Mouse (Mus musculus): ENCODE measurements around the gene Fuca2.
A peak's percentile ranks its signal among the peaks of the same experiment; 100 is the strongest.
"Not testable (repeated sequence)": the region's sequence is repeated elsewhere in the genome, so short reads cannot be mapped to it uniquely, and the experiment has no call there.

Fuca2 gene

DNA sequence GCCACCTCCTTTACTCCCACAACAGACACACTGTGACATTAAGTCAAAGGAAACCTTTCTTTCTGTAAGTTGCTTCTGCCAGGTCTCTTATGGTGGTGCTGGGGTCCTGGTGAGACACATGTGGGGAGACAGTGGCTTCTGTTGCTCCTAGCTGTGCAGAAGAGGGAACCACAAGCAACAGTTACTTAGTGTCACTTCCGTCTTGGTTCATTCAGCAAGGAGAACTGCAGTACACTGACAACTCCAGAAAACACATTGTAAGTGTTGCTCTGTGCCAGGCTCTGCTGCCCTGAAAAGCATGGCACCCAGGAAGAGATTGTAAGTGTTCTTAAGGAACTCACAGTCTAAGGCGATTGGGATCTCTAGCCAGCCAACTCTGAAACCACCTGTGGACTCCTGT lies at the start of gene Fuca2:
Gene Fuca2, plus strand, starts transcription at position 210 of the 400 bp plus-strand sequence.
- DNase-seq = peak in 1 of 2 experiments; percentile 6

DNA sequence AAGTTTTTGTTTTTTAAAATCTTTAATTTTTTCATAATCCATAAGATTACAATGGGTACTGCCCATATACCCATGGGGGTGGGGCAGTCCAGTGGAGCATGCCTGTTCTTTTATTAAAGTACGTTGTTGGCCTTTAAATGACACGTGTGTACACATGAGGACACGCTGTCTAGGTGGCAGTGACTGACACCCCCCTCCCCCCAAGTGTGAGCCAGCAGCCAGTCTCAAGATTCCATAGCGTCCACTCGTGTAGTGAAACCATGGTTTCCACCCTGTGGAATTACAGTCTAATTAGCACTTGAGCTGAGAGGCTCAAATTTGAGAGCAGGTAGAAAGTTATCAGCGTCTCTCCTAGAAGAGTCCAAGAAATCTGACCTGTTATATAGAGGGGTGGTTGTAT lies 47.7 kb upstream of the Fuca2 start:
- DNase-seq = no peak

DNA sequence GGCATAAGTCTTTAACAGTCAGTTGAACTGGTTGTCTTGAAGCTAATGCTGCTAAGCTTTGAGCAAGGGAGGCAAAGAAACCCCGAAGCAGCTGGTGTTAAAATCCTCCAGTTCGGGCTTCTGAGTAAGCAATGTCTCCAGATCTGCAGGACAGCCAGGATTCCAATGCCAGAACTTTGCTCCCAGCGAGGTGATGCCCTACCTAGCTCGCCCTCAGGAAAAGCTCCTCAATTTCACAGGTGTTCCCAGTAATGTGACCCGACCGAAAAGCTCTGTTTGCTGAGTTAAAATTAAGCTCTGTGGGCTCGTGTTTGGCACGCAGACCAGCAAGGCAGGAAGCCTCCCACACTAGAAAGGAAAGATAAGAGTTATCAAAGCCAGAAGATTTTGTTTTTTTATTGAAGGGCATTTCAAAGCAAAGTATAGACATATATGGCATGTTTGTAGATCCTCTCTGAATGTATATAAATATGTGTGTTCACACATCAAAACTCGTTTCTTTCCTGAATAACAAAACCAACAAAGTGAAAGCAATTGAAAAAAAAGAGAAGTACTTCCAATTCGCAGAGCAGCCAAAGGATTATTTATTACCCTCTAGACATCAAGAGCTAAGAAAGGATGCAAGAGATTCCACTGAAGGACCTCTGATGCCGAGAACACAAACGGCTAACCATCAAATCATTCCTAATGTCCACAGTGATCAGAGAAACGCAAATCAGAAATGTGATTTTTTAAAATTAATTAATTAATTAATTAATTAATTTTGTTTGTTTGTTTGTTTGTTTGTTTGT lies 45.9 kb upstream of the Fuca2 start:
- DNase-seq = no peak

DNA sequence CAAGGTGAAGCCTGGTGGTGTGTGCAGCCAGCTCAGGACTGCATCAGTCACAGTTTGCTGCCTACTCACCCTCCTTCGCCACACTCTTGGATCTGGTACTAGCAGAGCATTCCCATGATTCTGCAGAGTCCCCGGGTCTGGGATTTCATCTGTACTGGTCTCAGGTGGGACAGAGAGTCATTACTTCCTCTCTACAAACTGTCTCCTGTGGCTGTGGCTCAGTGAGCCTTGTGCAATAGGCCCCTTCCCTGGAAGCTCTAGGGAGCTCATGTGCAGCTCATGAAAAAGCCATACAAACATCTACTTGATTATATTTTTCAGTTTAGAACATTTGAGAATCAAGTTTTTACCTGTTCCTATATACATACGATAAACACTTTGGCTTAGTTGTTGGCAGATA lies 35.0 kb upstream of the Fuca2 start:
- not testable (repeated sequence) for DNase-seq

DNA sequence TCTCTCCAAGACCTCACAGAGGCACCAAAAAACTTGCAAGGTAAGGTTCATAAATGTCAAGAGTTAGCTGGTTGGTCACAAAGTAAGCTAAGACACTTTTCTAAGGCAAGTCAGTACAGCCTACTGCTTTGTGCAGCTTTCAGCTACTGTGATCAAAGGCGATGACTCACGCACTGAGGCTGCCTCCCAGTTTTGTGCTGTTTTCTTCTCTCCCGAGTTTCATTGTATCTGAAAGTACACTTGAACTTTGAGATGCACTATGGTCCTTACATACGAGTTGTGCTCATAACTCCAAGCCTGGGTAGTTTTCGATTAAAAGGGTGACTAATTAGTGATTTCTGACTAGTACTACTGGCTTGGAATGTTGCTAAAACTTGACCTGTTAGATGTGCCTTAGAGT lies 32.4 kb upstream of the Fuca2 start:
- no peak for DNase-seq

DNA sequence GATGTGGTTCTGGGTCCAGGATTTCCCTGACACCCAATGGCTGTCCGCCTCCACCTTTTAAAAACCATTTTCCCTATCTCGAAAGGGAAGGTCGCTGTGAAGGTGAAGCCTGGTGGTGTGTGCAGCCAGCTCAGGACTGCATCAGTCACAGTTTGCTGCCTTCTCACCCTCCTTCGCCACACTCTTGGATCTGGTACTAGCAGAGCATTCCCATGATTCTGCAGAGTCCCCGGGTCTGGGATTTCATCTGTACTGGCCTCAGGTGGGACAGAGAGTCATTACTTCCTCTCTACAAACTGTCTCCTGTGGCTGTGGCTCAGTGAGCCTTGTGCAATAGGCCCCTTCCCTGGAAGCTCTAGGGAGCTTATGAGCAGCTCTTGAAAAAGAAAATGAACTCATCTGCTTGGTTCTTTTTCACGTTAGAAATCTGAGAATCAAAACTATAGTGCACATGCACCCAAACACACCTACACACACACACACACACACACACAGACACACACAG lies 31.3 kb upstream of the Fuca2 start:
- DNase-seq = not testable (repeated sequence)

DNA sequence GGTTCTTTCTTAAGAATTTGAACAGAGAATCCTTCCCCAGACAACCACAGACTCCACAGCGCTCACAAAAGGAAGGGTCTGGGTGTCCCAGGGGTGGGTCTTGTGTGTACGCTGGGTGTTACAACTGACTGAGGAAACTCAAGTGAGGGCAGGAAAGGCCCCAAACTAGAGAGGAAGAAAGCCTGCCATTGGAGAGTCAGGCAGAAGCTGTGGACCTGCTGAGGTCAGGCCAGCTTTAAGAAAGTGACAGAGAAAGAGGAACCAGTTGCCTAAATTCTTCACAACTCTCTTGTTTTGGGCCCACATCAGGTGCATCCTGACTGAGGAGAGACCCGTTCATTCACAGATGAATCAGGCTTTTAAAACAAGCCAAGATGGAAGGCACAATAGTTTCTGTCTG lies 29.1 kb upstream of the Fuca2 start:
- no peak for DNase-seq

DNA sequence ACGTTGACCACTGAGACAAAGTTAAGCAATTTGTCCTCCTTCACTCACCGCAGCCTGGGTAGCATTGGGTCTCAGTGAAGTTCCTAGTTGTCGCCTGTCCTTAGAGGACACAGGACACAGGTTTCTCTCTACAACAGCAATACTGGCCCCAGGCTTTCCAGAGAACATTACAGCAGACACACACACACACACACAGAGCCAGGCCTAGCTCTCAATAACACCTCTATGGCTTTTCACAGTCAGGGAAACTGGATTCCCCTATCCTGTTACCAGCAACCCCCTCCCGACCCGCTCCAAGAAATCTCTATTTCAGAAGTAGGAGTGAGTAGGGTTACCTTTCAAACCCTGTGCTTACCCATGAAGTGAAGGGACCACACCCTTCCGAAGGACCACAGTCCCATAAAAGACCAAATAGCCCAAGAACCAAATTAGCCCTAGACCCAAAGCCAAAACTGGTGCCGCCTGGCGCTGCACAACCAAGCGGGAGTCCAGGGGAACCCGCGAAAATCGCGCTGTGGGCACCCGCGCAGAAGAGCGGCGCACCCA lies 26.0 kb upstream of the Fuca2 start:
- no peak for DNase-seq

GRCm38 (mm10) chr10:13473833-13474567 lies 25.3 kb upstream of the Fuca2 start, which contains the start of gene Phactr2:
Phactr2 (minus strand) TSS chr10:13474412.
- DNase-seq = peak; percentile 25 to 57

DNA sequence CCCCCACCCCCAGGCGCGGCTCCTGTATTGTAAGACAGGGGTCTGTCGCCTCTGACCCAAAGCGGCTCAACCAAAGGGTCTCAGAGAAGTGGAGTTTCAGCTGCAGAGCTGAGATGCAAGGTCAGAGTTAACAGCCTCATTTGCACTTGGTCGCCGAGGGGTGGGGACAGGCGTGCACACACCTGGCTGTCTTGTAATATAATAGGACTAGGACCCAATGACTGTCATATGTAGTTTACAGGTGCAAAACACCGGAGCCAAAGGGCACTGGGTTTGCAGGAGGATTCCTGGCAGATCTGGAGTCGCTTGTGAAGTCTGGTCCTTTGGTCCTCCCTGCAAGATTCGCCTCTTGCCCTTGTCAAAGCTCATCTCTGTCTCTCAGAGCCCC lies 24.8 kb upstream of the Fuca2 start:
- peak in 1 of 2 experiments; percentile 13 for DNase-seq

DNA sequence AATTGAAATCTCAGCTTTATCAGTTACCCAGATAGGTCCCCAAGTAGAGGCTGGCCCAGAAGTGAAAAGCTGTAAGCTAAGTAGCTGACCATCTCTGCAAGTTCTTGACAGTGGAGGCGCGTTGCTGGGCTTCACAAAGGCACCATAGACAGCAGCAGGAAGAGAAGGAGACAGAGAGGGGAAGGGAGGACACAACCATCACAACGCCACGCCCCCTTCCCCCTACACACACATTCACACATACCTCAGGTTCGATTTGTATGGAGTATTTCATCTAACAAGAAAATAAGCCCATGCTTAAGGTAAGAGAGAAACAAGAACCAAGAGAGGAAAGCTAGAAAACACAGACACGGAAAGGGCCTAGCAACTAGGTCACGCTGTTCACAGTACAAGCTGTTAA lies 24.2 kb upstream of the Fuca2 start:
- DNase-seq = peak in 1 of 2 experiments; percentile 4

DNA sequence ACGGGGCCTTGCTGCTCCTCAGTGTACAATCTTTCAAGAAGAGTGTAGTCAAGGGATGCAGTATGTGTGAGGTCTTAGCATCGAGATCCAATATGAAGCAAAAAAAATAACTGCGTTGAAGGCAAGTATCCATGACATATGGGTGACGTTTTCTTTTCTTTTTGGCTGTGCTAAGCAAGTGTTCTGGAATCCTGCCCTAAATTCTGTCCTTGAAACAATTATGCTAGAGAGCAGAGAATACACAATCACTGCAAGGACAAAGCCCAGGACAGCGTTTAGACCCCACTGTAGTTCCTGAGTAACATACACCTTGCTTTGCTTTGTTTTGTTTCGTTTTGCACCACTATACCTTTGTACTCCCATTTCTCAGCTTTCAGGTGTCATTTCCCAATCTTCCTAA lies 20.0 kb upstream of the Fuca2 start:
- DNase-seq = no peak

DNA sequence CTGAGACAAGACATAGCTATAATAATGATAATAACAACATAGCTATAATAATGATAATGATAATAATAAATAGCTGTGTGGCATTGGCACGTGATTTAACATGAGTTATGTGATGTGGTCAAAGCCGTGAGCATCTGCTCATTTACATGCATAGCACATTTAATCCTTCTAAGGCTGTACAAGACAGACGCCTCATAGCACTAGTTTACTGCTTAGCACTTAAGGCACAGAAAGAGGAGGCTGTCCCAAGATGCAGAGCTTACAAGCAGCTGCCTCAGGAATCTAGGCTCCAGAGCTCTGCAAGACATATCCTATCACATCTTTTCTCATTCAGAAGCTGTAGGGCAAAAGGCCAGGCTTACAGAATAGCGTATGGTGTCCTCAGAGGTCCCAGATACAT lies 13.4 kb upstream of the Fuca2 start:
- DNase-seq = no peak

GRCm38 (mm10) chr10:13489671-13490070 lies 9.7 kb upstream of the Fuca2 start:
- no peak for DNase-seq

DNA sequence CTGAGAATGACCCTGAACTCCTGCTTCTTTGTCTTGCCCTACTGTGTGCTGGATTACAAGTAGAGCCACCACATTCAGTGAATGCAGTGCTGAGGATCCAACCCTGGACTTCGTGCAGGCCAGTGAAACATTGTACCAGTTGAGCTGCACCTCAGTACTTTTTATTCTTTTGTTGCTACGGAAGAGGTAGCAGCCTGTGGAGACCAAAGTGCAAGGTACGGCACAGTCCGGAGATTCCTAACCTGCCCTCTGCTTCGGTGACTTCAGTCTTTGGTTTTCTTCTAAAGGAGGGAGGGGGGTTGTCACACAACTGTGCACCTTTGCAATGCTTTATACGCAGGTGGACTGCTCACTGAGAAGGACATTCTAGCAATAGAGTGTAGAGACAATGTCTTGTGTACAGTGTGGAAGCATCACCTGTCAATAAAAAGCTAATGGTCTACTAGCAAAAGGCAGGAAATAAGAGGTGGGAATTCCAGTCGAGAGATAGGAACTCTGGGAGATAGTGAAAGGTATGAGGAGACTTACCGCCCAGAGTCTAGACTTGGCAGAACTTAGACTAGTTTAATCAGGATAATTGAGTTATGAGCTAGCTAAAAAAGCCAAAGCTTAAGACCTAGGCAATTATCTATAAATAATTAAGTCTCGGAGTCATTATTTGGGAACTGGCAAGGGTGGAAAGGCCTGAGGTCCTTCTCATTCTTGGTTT lies 5.2 kb upstream of the Fuca2 start:
- DNase-seq = no peak

- no peak for DNase-seq
Observed at GRCm38 (mm10) chr10:13496315-13496714, 3.0 kb upstream of the Fuca2 start.

- no peak for DNase-seq
Observed at GRCm38 (mm10) chr10:13500473-13500872, 1.1 kb downstream of the Fuca2 start.

- peak; percentile 76 to 78 for DNase-seq
Observed at GRCm38 (mm10) chr10:13500938-13501496, 1.7 kb downstream of the Fuca2 start.

- not testable (repeated sequence) for DNase-seq
Observed at GRCm38 (mm10) chr10:13501533-13501932, 2.2 kb downstream of the Fuca2 start.

GRCm38 (mm10) chr10:13502371-13502770 lies 3.0 kb downstream of the Fuca2 start:
- DNase-seq = no peak

GRCm38 (mm10) chr10:13521857-13522256 lies 22.5 kb downstream of the Fuca2 start:
- no peak for DNase-seq

- no peak for DNase-seq
Observed at GRCm38 (mm10) chr10:13528155-13528554, 28.8 kb downstream of the Fuca2 start.

DNA sequence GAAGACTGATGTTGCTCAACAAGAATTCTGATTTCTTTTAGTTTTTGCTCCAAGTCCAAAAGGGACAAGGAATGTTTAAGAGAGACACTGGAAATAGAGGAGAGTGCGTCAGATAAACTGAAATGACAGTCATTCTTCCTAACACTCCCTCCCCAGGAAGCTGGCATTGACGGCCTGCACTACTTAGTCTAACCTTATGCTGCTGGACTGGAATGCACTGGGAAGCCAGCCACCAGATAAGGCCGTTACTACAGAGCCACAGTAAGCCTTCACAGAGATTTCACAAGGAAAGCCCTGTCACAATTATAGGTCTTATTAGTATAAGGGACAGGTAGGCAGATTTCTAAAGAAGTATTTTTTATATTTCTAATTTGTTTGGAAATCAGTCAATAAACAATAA lies 35.4 kb downstream of the Fuca2 start:
- no peak for DNase-seq
